Mouse (Mus musculus): ENCODE results near the gene Usp6nl. TPM values are rescaled to one million over a fixed set of nuclear protein-coding genes. Genes with fewer than 3 reads are reported as not detected.

Gene Usp6nl
- total and polyA plus RNA-seq, 2 experiments from 2014 or later, result 3.4 to 8.9 TPM

- TF ChIP-seq EP300 (IDR thresholded peaks at IDR 0.05; ENCODE audit: low read depth), result no peak
- TF ChIP-seq CTCF (IDR thresholded peaks at IDR 0.05; ENCODE audit: low read depth), result no peak
- DNase-seq (ENCODE audit: low spot score) (peak; percentile 43), ATAC-seq (ENCODE audit: insufficient read depth, low read depth) (peak; percentile 64)
- Histone ChIP-seq H3K36me3 (replicated peaks; ENCODE audit: control insufficient read depth, insufficient read depth, low read length) (no peaks in the 10 kb centered on the region), H3K4me1 (ENCODE audit: control insufficient read depth, insufficient read depth) (0 out of 2 replicates have a peak, but pooled peaks cover 9% of the 10 kb centered on the region), H3K4me3 (ENCODE audit: low read depth, low read length) (peak overlapping the region; percentile 95), H3K4me2 (ENCODE audit: low read depth, low read length) (peak overlapping the region; percentile 74), H3K9me3 (replicated peaks; ENCODE audit: control insufficient read depth, low read length) (no peaks in the 10 kb centered on the region), H3K9ac (replicated peaks; ENCODE audit: low read depth, low read length) (peak overlapping the region; percentile 93), H3K27ac (ENCODE audit: low read depth) (peak overlapping the region; percentile 98), H3K27me3 (ENCODE audit: control insufficient read depth, insufficient read depth, low read length) (no peaks in the 10 kb centered on the region)
- whole genome bisulfite sequencing, result under 1% methylated on average over 60 of the region's 70 CpGs
Measured at GRCm38 (mm10) chr2:6322938-6323521, 563 bp downstream of the Usp6nl start.

GRCm38 (mm10) chr2:6325646-6326045, 3.2 kb downstream of the Usp6nl start:
- Histone ChIP-seq H3K36me3 (replicated peaks; ENCODE audit: control insufficient read depth, insufficient read depth, low read length) (no peaks in the 10 kb centered on the region), H3K27me3 (ENCODE audit: control insufficient read depth, insufficient read depth, low read length) (no peaks in the 10 kb centered on the region), H3K9me3 (replicated peaks; ENCODE audit: control insufficient read depth, low read length) (no peaks in the 10 kb centered on the region), H3K27ac (ENCODE audit: low read depth) (no peak overlapping the region), H3K4me2 (ENCODE audit: low read depth, low read length) (no peak overlapping the region), H3K4me1 (ENCODE audit: control insufficient read depth, insufficient read depth) (0 out of 2 replicates have a peak, but pooled peaks cover 9% of the 10 kb centered on the region), H3K4me3 (ENCODE audit: low read depth, low read length) (no peak overlapping the region), H3K9ac (replicated peaks; ENCODE audit: low read depth, low read length) (no peak overlapping the region)
- WGBS, result 65% methylated on average over 3 of the region's 3 CpGs
- TF ChIP-seq EP300 (IDR thresholded peaks at IDR 0.05; ENCODE audit: low read depth) (no peak), CTCF (IDR thresholded peaks at IDR 0.05; ENCODE audit: low read depth) (no peak)
- ATAC-seq (ENCODE audit: insufficient read depth, low read depth), result no peak
- DNase-seq (ENCODE audit: low spot score), result no peak

GRCm38 (mm10) chr2:6328927-6329326, 6.5 kb downstream of the Usp6nl start:
- Histone ChIP-seq H3K4me1 (ENCODE audit: control insufficient read depth, insufficient read depth) (0 out of 2 replicates have a peak, but pooled peaks cover under 1% of the 10 kb centered on the region), H3K27ac (ENCODE audit: low read depth) (no peak overlapping the region), H3K4me3 (ENCODE audit: low read depth, low read length) (no peak overlapping the region), H3K9me3 (replicated peaks; ENCODE audit: control insufficient read depth, low read length) (no peaks in the 10 kb centered on the region), H3K4me2 (ENCODE audit: low read depth, low read length) (no peak overlapping the region), H3K27me3 (ENCODE audit: control insufficient read depth, insufficient read depth, low read length) (no peaks in the 10 kb centered on the region), H3K36me3 (replicated peaks; ENCODE audit: control insufficient read depth, insufficient read depth, low read length) (no peaks in the 10 kb centered on the region), H3K9ac (replicated peaks; ENCODE audit: low read depth, low read length) (no peak overlapping the region)
- no peak for DNase-seq (ENCODE audit: low spot score)
- no peak for ATAC-seq (ENCODE audit: insufficient read depth, low read depth)
- WGBS, result 84% methylated on average over 7 of the region's 7 CpGs
- no peak for TF ChIP-seq EP300 (IDR thresholded peaks at IDR 0.05; ENCODE audit: low read depth)
- TF ChIP-seq CTCF (IDR thresholded peaks at IDR 0.05; ENCODE audit: low read depth), result no peak

- no peaks in the 10 kb centered on the region for H3K36me3 ChIP-seq (replicated peaks; ENCODE audit: control insufficient read depth, insufficient read depth, low read length)
- H3K4me1 ChIP-seq (ENCODE audit: control insufficient read depth, insufficient read depth), result 0 out of 2 replicates have a peak, but pooled peaks cover 5% of the 10 kb centered on the region
- no peak overlapping the region for H3K27ac ChIP-seq (ENCODE audit: low read depth)
- ATAC-seq (ENCODE audit: insufficient read depth, low read depth) (no peak), DNase-seq (ENCODE audit: low spot score) (no peak)
- no peak for TF ChIP-seq CTCF (IDR thresholded peaks at IDR 0.05; ENCODE audit: low read depth)
- TF ChIP-seq EP300 (IDR thresholded peaks at IDR 0.05; ENCODE audit: low read depth), result no peak
- no peaks in the 10 kb centered on the region for H3K9me3 ChIP-seq (replicated peaks; ENCODE audit: control insufficient read depth, low read length)
- no peak overlapping the region for H3K4me3 ChIP-seq (ENCODE audit: low read depth, low read length)
- H3K27me3 ChIP-seq (ENCODE audit: control insufficient read depth, insufficient read depth, low read length), result no peaks in the 10 kb centered on the region
- H3K4me2 ChIP-seq (ENCODE audit: low read depth, low read length), result no peak overlapping the region
- WGBS, result 81% methylated on average over 8 of the region's 8 CpGs
- H3K9ac ChIP-seq (replicated peaks; ENCODE audit: low read depth, low read length), result no peak overlapping the region
Measured at GRCm38 (mm10) chr2:6330756-6331155, 8.3 kb downstream of the Usp6nl start.

GRCm38 (mm10) chr2:6331324-6332137, 9.1 kb downstream of the Usp6nl start:
- Histone ChIP-seq H3K27ac (ENCODE audit: low read depth) (no peak overlapping the region), H3K4me1 (ENCODE audit: control insufficient read depth, insufficient read depth) (0 out of 2 replicates have a peak, but pooled peaks cover 5% of the 10 kb centered on the region), H3K9ac (replicated peaks; ENCODE audit: low read depth, low read length) (no peak overlapping the region), H3K36me3 (replicated peaks; ENCODE audit: control insufficient read depth, insufficient read depth, low read length) (no peaks in the 10 kb centered on the region), H3K27me3 (ENCODE audit: control insufficient read depth, insufficient read depth, low read length) (no peaks in the 10 kb centered on the region), H3K4me2 (ENCODE audit: low read depth, low read length) (no peak overlapping the region), H3K9me3 (replicated peaks; ENCODE audit: control insufficient read depth, low read length) (no peaks in the 10 kb centered on the region), H3K4me3 (ENCODE audit: low read depth, low read length) (no peak overlapping the region)
- TF ChIP-seq CTCF (IDR thresholded peaks at IDR 0.05; ENCODE audit: low read depth) (no peak), EP300 (IDR thresholded peaks at IDR 0.05; ENCODE audit: low read depth) (no peak)
- ATAC-seq (ENCODE audit: insufficient read depth, low read depth), result no peak
- no peak for DNase-seq (ENCODE audit: low spot score)
- 63% methylated on average over 7 of the region's 7 CpGs for WGBS

All from heart, postnatal 0 days (tissue).